Mouse (Mus musculus) stomach, embryonic 15.5 days (tissue): ENCODE measurements around the gene Fcrl1. TPM values are rescaled to one million over a fixed set of nuclear protein-coding genes. Genes with fewer than 3 reads are reported as not detected.
A peak's percentile ranks its signal among the peaks of the same experiment; 100 is the strongest.

Source experiments
- ATAC-seq: fragments of 200-750 bp; cut with Nextera tagmentation; 2 replicates; pipeline ENCODE4 v1.8.0; 2017; ENCODE audit warnings: low read depth, moderate number of reproducible peaks, moderate TSS enrichment; ENCODE audit not compliant: insufficient read depth, low FRiP score
- H3K27ac ChIP-seq: fragments of 300-500 bp; sonication (generic); 2 replicates; pipeline ENCODE4 v1.5.1; 2015; ENCODE audit warnings: mild to moderate bottlenecking, inconsistent platforms
- H3K27me3 ChIP-seq: fragments of 300-500 bp; sonication (generic); replicated peaks from 2 replicates; pipeline ENCODE4 v1.6.1; 2015; ENCODE audit warnings: inconsistent platforms
- H3K36me3 ChIP-seq: fragments of 300-500 bp; sonication (generic); 2 replicates; pipeline ENCODE4 v1.6.1; 2015; ENCODE audit warnings: inconsistent platforms
- H3K4me1 ChIP-seq: fragments of 300-500 bp; sonication (generic); 2 replicates; pipeline ENCODE4 v1.6.1; 2015; ENCODE audit warnings: inconsistent platforms
- H3K4me2 ChIP-seq: fragments of 300-500 bp; sonication (generic); 2 replicates; pipeline ENCODE4 v1.6.1; 2015; ENCODE audit warnings: mild to moderate bottlenecking, inconsistent platforms
- H3K4me3 ChIP-seq: fragments of 300-500 bp; sonication (generic); replicated peaks from 2 replicates; pipeline ENCODE4 v1.5.1; 2015; ENCODE audit warnings: inconsistent platforms
- H3K9ac ChIP-seq: fragments of 300-500 bp; sonication (generic); 2 replicates; pipeline ENCODE4 v1.6.1; 2015; ENCODE audit warnings: inconsistent platforms
- H3K9me3 ChIP-seq: fragments of 300-500 bp; sonication (generic); 2 replicates; pipeline ENCODE4 v1.6.1; 2016; ENCODE audit warnings: inconsistent platforms
- WGBS: fragments of 180-500 bp; shearing (Covaris S2); methylation state at CpG from one replicate; pipeline ENCODE4 v1.1.7; 2015; 5-methylcytosine and 5-hydroxymethylcytosine counted together
- polyA plus RNA-seq: library from polyadenylated mRNA; unstranded; fragments of >200 nt; fragmentation: Nextera tagmentation; extraction: Ambion mirVana; gene quantifications from 2 replicates; pipeline ENCODE4 v1.2.1, GENCODE M21; 2015

Fcrl1 gene
- polyA plus RNA-seq, 1 experiment from 2014 or later: 0.28 TPM

GRCm38 (mm10) chr3:87381806-87382712, 5.9 kb downstream of the Fcrl1 start:
- H3K4me1 ChIP-seq: no peaks in the 10 kb centered on the region
- H3K9ac ChIP-seq: no peak overlapping the region
- ATAC-seq: no peak
- no peak overlapping the region for H3K27ac ChIP-seq
- no peak overlapping the region for H3K4me2 ChIP-seq
- H3K9me3 ChIP-seq: no peaks in the 10 kb centered on the region
- WGBS: 54% methylated on average over 6 of the region's 7 CpGs
- no peaks in the 10 kb centered on the region for H3K27me3 ChIP-seq
- no peak overlapping the region for H3K4me3 ChIP-seq
- no peaks in the 10 kb centered on the region for H3K36me3 ChIP-seq

DNA sequence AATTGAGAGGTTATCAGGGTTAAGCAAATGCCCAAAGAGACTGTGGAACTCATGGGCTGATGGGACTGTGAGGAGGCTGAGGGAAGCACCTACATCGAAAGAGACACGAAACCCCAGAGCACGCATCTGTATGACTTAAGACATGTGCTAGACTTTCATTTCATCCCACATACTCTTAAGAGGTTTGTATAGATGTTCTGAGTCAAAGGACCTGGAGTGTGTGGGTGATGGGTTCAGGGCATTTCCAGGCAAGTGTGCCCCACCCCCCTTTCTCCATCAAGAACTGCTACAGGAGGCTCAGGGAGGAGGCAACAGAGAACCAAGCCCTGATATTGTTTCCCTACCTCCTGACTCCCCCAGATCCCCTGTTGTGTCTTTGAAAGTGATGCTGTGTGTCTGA, 7.1 kb downstream of the Fcrl1 start:
- H3K36me3 ChIP-seq: no peaks in the 10 kb centered on the region
- WGBS: 97% methylated on average over 3 of the region's 3 CpGs
- H3K27ac ChIP-seq: no peak overlapping the region
- H3K27me3 ChIP-seq: no peaks in the 10 kb centered on the region
- no peak overlapping the region for H3K4me3 ChIP-seq
- H3K9ac ChIP-seq: no peak overlapping the region
- no peaks in the 10 kb centered on the region for H3K9me3 ChIP-seq
- ATAC-seq: no peak
- H3K4me2 ChIP-seq: no peak overlapping the region
- no peaks in the 10 kb centered on the region for H3K4me1 ChIP-seq

DNA sequence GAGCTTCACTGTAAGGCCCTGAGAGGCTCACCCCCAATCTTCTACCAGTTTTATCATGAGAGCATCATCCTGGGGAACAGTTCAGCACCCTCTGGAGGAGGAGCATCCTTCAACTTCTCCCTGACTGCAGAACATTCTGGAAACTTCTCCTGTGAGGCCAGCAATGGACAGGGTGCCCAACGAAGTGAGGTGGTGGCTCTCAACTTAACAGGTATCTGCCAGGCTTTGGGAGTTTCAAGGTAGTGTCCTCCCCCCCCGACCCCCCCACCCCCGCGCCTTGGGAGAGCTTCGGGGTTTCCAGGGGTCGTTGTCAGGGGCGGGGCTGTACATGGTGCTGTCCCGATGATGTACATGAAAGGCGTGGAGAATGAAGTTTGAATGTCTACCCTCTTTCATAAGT, 8.9 kb downstream of the Fcrl1 start:
- no peak for ATAC-seq
- Histone ChIP-seq H3K9ac (no peak overlapping the region), H3K36me3 (no peaks in the 10 kb centered on the region), H3K4me1 (no peaks in the 10 kb centered on the region), H3K9me3 (no peaks in the 10 kb centered on the region), H3K4me2 (no peak overlapping the region), H3K4me3 (no peak overlapping the region), H3K27me3 (no peaks in the 10 kb centered on the region), H3K27ac (no peak overlapping the region)
- WGBS: 86% methylated on average over 9 of the region's 9 CpGs

DNA sequence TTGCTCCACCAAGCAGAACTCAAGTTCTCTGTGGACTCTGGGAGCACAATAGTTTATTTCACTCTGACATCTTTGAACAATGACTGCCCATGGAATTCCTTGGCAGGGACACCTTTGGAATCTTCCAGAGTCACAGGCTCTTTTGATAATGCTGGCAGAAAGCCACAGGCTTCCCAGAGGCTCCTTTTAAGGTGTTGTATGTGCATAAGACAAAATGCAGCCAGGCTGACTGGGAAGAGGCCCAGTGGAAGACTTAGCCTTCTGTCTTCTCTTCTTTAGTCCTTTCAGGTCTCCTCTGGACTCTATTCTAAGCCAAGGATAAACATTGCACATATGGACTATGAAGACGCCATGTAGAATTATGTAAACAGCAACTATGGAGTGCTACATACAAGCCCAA, 14.7 kb downstream of the Fcrl1 start:
- no peak overlapping the region for H3K9ac ChIP-seq
- peak; percentile 53; the same call in 1 of the 2 replicates for ATAC-seq
- H3K4me1 ChIP-seq: no peaks in the 10 kb centered on the region
- H3K4me2 ChIP-seq: no peak overlapping the region
- H3K4me3 ChIP-seq: no peak overlapping the region
- H3K27me3 ChIP-seq: no peaks in the 10 kb centered on the region
- H3K36me3 ChIP-seq: no peaks in the 10 kb centered on the region
- WGBS: 42% methylated on average over 1 of the region's 1 CpGs
- H3K27ac ChIP-seq: peak overlapping the region; percentile 55
- H3K9me3 ChIP-seq: no peaks in the 10 kb centered on the region

DNA sequence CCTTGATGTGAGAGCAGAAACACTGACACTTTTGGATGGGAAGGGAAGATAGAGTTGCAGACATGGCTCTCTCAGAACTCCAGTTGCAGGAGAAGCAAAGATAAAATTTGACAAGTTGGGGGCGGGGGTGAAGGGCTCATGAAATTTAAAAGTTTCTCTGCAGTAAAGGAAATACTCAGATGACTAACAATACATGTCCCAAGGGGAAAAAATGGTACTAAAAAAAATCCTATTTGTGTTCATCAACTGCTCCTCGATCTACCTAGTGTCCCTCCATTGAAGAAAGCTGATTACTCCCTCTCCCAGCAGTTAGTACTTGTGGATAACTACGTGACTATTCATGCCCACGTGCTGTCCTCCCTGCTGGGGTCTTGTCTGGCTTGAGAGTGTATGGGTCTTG, 22.6 kb downstream of the Fcrl1 start:
- Histone ChIP-seq H3K4me3 (no peak overlapping the region), H3K4me2 (no peak overlapping the region), H3K36me3 (no peaks in the 10 kb centered on the region), H3K27ac (no peak overlapping the region), H3K9ac (no peak overlapping the region), H3K27me3 (no peaks in the 10 kb centered on the region), H3K4me1 (no peaks in the 10 kb centered on the region), H3K9me3 (no peaks in the 10 kb centered on the region)
- ATAC-seq: no peak
- 66% methylated on average over 4 of the region's 4 CpGs for WGBS

GRCm38 (mm10) chr3:87399906-87400305, 23.7 kb downstream of the Fcrl1 start:
- no peaks in the 10 kb centered on the region for H3K9me3 ChIP-seq
- no peak overlapping the region for H3K27ac ChIP-seq
- H3K27me3 ChIP-seq: no peaks in the 10 kb centered on the region
- ATAC-seq: no peak
- no peak overlapping the region for H3K4me2 ChIP-seq
- WGBS: 77% methylated on average over 4 of the region's 4 CpGs
- no peaks in the 10 kb centered on the region for H3K36me3 ChIP-seq
- H3K9ac ChIP-seq: no peak overlapping the region
- no peaks in the 10 kb centered on the region for H3K4me1 ChIP-seq
- no peak overlapping the region for H3K4me3 ChIP-seq

DNA sequence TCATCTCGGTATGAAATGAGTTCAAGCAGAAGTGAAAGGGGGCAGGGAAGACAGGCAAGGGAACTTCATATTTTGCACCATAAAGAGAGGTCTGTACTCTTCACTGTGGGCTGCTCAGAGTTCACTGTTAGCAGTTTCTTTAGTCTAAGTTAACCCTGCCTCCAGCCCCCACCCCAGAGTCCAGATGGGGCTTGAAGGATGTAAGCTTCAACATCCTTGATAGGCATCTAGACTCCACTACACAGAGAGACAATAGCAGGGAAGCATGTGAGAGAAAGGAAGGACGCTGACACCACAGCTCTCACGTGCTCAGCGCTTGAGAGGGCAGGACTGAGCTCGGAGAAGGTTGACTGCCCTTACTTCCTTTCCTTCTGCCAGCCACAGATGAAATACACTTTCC, 25.1 kb downstream of the Fcrl1 start:
- no peak overlapping the region for H3K4me2 ChIP-seq

GRCm38 (mm10) chr3:87408171-87408570, 32.0 kb downstream of the Fcrl1 start:
- 7% methylated on average over 4 of the region's 4 CpGs for WGBS
- no peak for ATAC-seq

More for the DNA sequence above, 25.1 kb downstream of the Fcrl1 start:
- Histone ChIP-seq H3K9me3 (no peaks in the 10 kb centered on the region), H3K9ac (no peak overlapping the region), H3K4me1 (no peaks in the 10 kb centered on the region), H3K27me3 (no peaks in the 10 kb centered on the region), H3K27ac (no peak overlapping the region), H3K36me3 (no peaks in the 10 kb centered on the region), H3K4me3 (no peak overlapping the region)
- 55% methylated on average over 5 of the region's 5 CpGs for WGBS
- no peak for ATAC-seq

DNA sequence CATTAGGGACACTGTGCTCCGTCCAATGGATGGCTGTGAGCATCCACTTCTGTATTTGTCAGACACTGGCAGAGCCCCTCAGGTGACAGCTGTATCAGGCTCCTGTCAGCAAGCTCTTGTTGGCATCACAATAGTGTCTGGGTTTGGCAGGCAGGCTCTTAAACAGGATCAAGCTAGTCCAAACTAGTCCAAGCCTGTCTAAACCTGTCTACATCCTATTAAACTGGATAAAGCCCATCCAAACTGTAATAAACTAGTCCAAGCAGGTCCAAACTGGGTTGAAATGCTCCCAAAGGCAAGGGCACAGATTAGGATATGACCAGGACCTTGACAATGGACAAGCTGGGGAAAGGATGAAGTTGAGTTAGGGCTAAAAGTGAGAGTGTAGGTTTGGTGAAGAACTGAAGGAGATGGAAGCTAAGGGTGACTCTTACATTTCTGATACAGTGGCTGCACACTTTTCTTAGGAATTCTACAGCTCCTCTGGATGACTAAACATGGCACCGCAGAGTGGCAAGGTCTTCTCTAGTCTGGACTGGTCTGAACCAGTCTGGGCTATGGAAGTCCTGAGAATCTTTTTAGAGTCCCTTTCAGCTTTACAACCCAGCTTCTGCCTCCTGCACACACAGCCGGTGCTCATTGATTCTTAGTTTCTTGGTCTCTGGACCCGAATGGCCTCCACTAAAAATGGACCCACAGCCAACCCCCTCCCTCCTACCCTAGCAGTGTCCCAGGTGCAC, 33.2 kb downstream of the Fcrl1 start:
- WGBS: 86% methylated on average over 4 of the region's 4 CpGs
- no peaks in the 10 kb centered on the region for H3K4me1 ChIP-seq
- no peak overlapping the region for H3K4me2 ChIP-seq
- no peak overlapping the region for H3K4me3 ChIP-seq
- H3K9me3 ChIP-seq: no peaks in the 10 kb centered on the region
- H3K36me3 ChIP-seq: no peaks in the 10 kb centered on the region
- H3K9ac ChIP-seq: no peak overlapping the region
- no peak overlapping the region for H3K27ac ChIP-seq
- no peaks in the 10 kb centered on the region for H3K27me3 ChIP-seq
- ATAC-seq: no peak

More at GRCm38 (mm10) chr3:87408171-87408570, 32.0 kb downstream of the Fcrl1 start:
- Histone ChIP-seq H3K27ac (no peak overlapping the region), H3K4me1 (no peaks in the 10 kb centered on the region), H3K36me3 (no peaks in the 10 kb centered on the region), H3K4me2 (no peak overlapping the region), H3K4me3 (no peak overlapping the region), H3K9me3 (no peaks in the 10 kb centered on the region), H3K27me3 (no peaks in the 10 kb centered on the region), H3K9ac (no peak overlapping the region)

- H3K9me3 ChIP-seq: no peaks in the 10 kb centered on the region
- no peaks in the 10 kb centered on the region for H3K4me1 ChIP-seq
- H3K27me3 ChIP-seq: no peaks in the 10 kb centered on the region
- H3K36me3 ChIP-seq: no peaks in the 10 kb centered on the region
- no peak overlapping the region for H3K27ac ChIP-seq
- no peak overlapping the region for H3K4me2 ChIP-seq
- no peak for ATAC-seq
- no peak overlapping the region for H3K4me3 ChIP-seq
- WGBS: 77% methylated on average over 6 of the region's 6 CpGs
- no peak overlapping the region for H3K9ac ChIP-seq
Observed at GRCm38 (mm10) chr3:87410605-87411004, 34.4 kb downstream of the Fcrl1 start.

GRCm38 (mm10) chr3:87411150-87411549, 35.0 kb downstream of the Fcrl1 start:
- Histone ChIP-seq H3K4me2 (no peak overlapping the region), H3K4me1 (no peaks in the 10 kb centered on the region), H3K9me3 (no peaks in the 10 kb centered on the region), H3K4me3 (no peak overlapping the region), H3K9ac (no peak overlapping the region), H3K36me3 (no peaks in the 10 kb centered on the region), H3K27me3 (no peaks in the 10 kb centered on the region), H3K27ac (no peak overlapping the region)
- ATAC-seq: 0 out of 2 replicates have a peak, but pooled peaks have one; percentile 56
- 9% methylated on average over 12 of the region's 12 CpGs for WGBS

GRCm38 (mm10) chr3:87420645-87421044, 44.5 kb downstream of the Fcrl1 start:
- WGBS: 52% methylated on average over 1 of the region's 1 CpGs
- Histone ChIP-seq H3K36me3 (no peaks in the 10 kb centered on the region), H3K4me3 (no peak overlapping the region), H3K9me3 (no peaks in the 10 kb centered on the region), H3K9ac (no peak overlapping the region), H3K27me3 (no peaks in the 10 kb centered on the region), H3K4me2 (no peak overlapping the region), H3K4me1 (no peaks in the 10 kb centered on the region), H3K27ac (no peak overlapping the region)
- no peak for ATAC-seq
